Mouse (Mus musculus): ENCODE results near the gene Fam78a.
"Not testable (repeated sequence)": the region's sequence is repeated elsewhere in the genome, so short reads cannot be mapped to it uniquely, and the experiment has no call there.

Gene Fam78a

GRCm38 (mm10) chr2:32043836-32044235 lies 40.8 kb downstream of the Fam78a start:
- no peak for DNase-seq (ENCODE audit: low spot score)

GRCm38 (mm10) chr2:32041087-32041486 lies 43.6 kb downstream of the Fam78a start:
- DNase-seq (ENCODE audit: low spot score) = no peak

- not testable (repeated sequence) for DNase-seq (ENCODE audit: low spot score)
These were observed 44.0 kb downstream of the Fam78a start for GRCm38 (mm10) chr2:32040646-32041045.

DNA sequence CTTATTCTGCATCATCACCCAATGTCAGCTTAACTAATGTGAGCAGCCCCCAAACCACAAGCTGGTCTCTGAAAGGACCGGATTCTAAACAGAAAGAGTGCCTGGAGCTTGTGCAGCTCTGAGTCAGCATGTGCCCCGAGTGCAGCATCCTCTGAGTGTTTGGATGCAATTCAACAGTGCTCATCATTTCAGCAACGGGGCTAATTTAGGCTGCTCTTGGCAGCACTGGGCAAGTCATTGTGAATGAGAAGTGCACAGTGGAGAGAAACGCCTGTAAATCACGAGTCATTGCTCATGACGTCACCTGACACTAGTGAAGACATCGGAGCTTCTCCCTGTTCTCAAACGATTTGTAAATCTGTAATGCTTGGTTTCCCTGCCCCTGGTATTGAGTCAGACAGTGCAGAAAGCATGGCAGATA lies 46.0 kb downstream of the Fam78a start:
- DNase-seq (ENCODE audit: low spot score) = peak; percentile 57

- DNase-seq (ENCODE audit: low spot score) = no peak
These were observed 47.3 kb downstream of the Fam78a start for GRCm38 (mm10) chr2:32037279-32037858.

- no peak for DNase-seq (ENCODE audit: low spot score)
These were observed 50.5 kb downstream of the Fam78a start for GRCm38 (mm10) chr2:32034206-32034605.

DNA sequence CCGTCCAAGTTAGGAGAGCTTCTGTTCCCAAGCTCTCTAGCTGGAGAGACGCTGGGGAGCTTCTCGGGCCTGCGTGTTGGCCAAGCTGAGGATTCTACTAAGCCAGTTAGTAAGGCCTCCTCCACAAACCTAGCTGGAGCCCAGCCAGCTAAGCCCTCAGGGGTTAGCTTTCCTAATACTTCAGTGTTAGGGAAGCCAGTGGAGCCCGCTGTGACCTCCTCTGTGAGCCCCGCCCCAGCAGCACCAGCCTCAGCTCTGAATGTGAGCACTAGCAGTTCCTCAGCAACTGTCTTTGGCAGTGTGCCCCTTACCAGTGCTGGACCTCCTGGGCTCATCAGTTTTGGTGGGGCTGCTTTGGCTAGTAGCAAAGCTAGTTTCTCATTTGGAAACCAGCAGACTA lies 51.2 kb downstream of the Fam78a start:
- DNase-seq (ENCODE audit: low spot score) = peak; percentile 21

- peak; percentile 40 for DNase-seq (ENCODE audit: low spot score)
These were observed 55.0 kb downstream of the Fam78a start for GRCm38 (mm10) chr2:32029636-32030035.

DNA sequence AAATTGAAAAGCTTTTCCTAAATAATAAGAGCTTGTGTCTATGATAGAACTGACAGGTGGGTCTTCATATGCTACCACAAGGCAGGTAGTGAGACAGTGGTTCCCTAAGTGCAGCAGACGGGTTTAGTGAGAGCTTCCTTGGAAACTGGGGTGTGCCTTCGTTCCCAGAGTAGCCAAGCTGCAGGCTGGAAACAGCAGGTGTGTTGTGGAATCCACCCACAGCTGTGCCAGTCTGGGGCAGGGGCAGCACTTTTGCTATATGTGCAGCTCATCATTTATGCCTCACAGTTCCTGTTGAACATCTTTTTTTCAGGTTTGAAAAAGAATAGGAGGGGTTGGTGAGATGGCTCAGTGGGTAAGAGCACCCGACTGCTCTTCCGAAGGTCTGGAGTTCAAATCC lies 60.3 kb downstream of the Fam78a start:
- DNase-seq (ENCODE audit: low spot score) = no peak

DNA sequence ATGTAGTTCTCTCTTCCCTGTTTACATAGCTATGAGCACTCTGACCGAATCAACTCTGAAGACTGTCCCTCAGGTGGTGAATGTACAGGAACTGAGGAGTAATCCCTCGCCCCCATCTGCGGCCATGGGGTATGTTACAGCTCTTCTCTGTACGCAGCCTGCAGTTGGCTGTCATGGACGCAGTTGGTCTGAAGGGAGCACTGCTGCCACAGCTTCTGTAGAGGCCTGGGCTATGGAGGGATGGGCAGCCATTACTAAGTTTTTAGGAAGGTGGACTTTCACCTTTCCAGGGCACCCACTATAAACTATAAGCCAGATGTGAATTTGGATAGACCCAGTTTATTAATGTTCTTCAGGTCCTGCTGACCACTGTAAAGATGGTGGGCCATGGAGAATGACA lies 64.4 kb downstream of the Fam78a start:
- no peak for DNase-seq (ENCODE audit: low spot score)

DNA sequence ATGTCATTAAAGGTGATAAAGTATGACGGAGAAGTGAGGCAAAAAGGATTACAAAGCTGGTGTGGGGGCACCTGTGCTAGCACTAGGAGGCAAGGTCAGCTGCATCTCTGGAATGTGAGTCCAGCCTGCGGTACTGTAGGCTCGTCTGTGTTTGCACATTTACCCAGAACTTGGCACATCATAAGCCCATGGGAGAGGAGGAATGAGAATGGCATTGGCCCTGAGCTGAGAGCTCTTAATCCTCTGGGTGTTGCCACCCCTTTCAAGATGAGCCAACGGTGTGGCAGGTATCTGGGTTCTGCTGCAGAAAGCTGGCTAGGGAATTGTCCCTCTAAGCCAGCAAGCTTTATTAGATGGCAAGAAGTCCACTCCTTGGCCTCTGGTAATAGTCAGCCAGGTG lies 65.0 kb downstream of the Fam78a start:
- DNase-seq (ENCODE audit: low spot score) = no peak

DNA sequence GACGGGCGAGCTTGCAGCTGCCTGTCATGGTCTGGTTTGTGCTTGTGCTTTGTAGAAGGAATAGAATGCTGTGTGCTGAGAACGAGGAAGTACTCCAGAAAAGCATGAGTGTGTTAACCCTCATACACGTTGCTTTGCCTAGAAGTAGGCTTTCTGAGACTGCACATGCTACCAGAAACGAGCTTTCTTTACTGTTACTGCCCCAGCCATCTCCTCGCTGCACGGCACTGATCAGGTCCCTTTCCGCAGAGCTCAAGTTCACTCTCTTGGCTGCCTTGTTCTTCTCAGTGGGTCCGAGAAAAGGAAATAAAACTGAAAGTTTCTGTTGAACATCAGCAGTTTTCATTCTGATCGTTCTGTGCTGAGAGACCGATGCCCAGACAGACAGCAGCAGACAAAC lies 75.9 kb downstream of the Fam78a start:
- no peak for DNase-seq (ENCODE audit: low spot score)

DNA sequence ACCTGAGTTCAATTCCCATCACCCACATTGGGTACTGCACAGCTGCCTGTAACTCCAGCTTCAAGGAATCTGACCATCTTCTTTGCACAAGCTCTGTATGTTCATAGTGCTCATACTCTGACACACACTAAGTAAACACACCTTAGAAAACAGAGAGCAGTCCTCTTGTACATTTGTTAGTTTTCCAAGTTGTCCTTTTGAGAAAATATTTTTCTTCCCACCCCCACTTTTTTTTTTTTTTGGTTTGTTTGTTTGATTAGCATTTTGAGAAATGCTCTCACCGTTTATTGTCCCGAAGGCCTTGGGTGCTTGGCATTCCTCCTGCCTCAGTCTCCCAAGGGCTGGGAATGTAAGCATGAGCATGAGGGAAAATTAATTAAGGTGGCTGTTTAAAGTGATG lies 76.3 kb downstream of the Fam78a start:
- no peak for DNase-seq (ENCODE audit: low spot score)

All from layer of hippocampus, adult 11-12 months (tissue).